8 mouse cellular contexts compared by ENCODE assay signal in the genomic region with DNA sequence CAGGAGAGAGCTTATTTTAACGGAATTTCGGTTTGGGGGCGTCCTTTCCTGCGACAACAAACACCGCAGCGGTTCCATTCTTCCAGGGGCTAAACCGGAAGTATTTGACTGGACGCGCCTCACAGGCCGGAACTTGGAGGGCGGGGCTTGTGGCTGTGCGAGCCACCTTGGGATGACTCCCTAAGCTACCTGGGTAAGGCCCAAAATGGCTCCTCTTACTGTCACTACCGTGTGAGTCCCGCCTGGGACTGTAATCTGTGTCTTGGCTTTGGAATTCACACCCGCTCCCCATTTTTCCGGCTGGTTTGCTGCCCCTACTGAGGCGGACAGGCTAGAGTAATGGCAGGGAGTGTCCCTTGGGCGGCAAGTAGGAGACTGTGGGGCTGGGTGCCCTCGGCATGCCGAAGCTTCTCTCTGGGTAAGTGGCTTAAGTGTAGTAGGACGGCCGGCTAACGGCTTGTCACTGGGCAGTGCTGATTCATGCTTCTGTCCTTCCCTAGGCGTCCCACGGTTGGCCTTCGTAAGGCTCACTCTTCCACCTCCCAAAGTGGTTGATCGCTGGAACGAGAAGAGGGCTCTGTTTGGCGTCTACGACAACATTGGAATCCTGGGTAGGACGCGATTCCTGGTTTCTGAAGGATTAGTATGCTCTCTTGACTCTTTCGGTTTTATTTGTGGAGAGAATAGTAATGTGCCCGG. TPM values are rescaled to one million over a fixed set of nuclear protein-coding genes. Genes with fewer than 3 reads are reported as not detected.
DNase-seq lines count a peak whose midpoint lies in the region; ATAC-seq and TF ChIP-seq lines count a peak whose summit lies in the region.

No protein-coding gene starts in this region.

- peak; percentile 44; the same call in 1 of the 2 replicates for TF ChIP-seq POLR2A in cortical plate, adult 2 months (IDR thresholded peaks at IDR 0.05; ENCODE audit: extremely low read depth, insufficient read depth, low read length)

- DNase-seq in gastrocnemius, postnatal 10 days, result peak; percentile 88
- DNase-seq in induced T-regulatory cell, adult 2 months (ENCODE audit: low read depth), result peak; percentile 95
- peak; percentile 83 to 93 for DNase-seq in left cerebral cortex, adult 9 months (ENCODE audit: low spot score in 2 of 2)
- peak; percentile 88 for DNase-seq in right cerebral cortex, postnatal 14 days
- peak; percentile 87 to 92 for DNase-seq in urinary bladder, postnatal 36 days (ENCODE audit: low spot score in 2 of 2)

- peaks cover 4% of the 10 kb centered on the region for H3K4me1 ChIP-seq in cortical plate, adult 2 months (ENCODE audit: control insufficient read depth, insufficient read depth, low read length)

- peak; percentile 69 for ATAC-seq in activated CD4-positive, CD25-positive, alpha-beta regulatory T cell, adult 4 months
- peak; percentile 80 for ATAC-seq in megakaryocyte progenitor cell, adult 5-6 weeks (replicated peaks; ENCODE audit: poor library complexity)

- H3K4me3 ChIP-seq in cortical plate, adult 2 months (ENCODE audit: insufficient read depth, low read length), result peak overlapping the region; percentile 91

- no peak for TF ChIP-seq CTCF in cortical plate, adult 2 months (IDR thresholded peaks at IDR 0.05; ENCODE audit: extremely low read depth, insufficient read depth, low read length)

- H3K27ac ChIP-seq in cortical plate, adult 2 months (ENCODE audit: insufficient read depth, low read length), result peak overlapping the region; percentile 96

RNA-seq across cellular contexts. Expression of a gene that starts 0.6 kb away (rescaled TPM):
- 10 to 100 TPM; 85.7 to 89.0 TPM for polyA plus RNA-seq in activated CD4-positive, CD25-positive, alpha-beta regulatory T cell, adult 4 months (2017; shearing (Covaris generic))
- polyA plus RNA-seq in cortical plate, adult 2 months (2012; rRNA removed), result 51.2 and 52.9 TPM in 2 replicates
- total RNA-seq in gastrocnemius, postnatal 10 days (2021), result 100 to 1,000 TPM; 212 to 236 TPM
- total RNA-seq in megakaryocyte progenitor cell, adult 5-6 weeks (2015), result 144 and 171 TPM in 2 replicates
- total RNA-seq in megakaryocyte progenitor cell, adult 5-6 weeks (2017), result 128 and 156 TPM in 2 replicates

RNA-seq across cellular contexts. Expression of a gene that starts 0.7 kb away (rescaled TPM):
- 10 to 100 TPM; 33.1 to 61.3 TPM for polyA plus RNA-seq in activated CD4-positive, CD25-positive, alpha-beta regulatory T cell, adult 4 months (2017; shearing (Covaris generic))
- polyA plus RNA-seq in cortical plate, adult 2 months (2012; rRNA removed), result 53.5 and 58.3 TPM in 2 replicates
- 10 to 100 TPM; 28.3 to 41.5 TPM for total RNA-seq in gastrocnemius, postnatal 10 days (2021)
- 205 and 228 TPM in 2 replicates for total RNA-seq in megakaryocyte progenitor cell, adult 5-6 weeks (2015)
- 207 and 256 TPM in 2 replicates for total RNA-seq in megakaryocyte progenitor cell, adult 5-6 weeks (2017)

RNA-seq across cellular contexts. Expression of a gene that starts 23.2 kb away (rescaled TPM):
- 10 to 100 TPM; 14.0 to 14.4 TPM for polyA plus RNA-seq in activated CD4-positive, CD25-positive, alpha-beta regulatory T cell, adult 4 months (2017; shearing (Covaris generic))
- 169 and 175 TPM in 2 replicates for polyA plus RNA-seq in cortical plate, adult 2 months (2012; rRNA removed)
- total RNA-seq in gastrocnemius, postnatal 10 days (2021), result 1 to 10 TPM; 8.4 to 9.1 TPM
- 10.1 and 15.5 TPM in 2 replicates for total RNA-seq in megakaryocyte progenitor cell, adult 5-6 weeks (2015)
- total RNA-seq in megakaryocyte progenitor cell, adult 5-6 weeks (2017), result 6.2 and 9.1 TPM in 2 replicates

RNA-seq across cellular contexts. Expression of a gene that starts 25.9 kb away (rescaled TPM):
- 100 to 1,000 TPM; 300 to 540 TPM for polyA plus RNA-seq in activated CD4-positive, CD25-positive, alpha-beta regulatory T cell, adult 4 months (2017; shearing (Covaris generic))
- polyA plus RNA-seq in cortical plate, adult 2 months (2012; rRNA removed), result 4,394 and 4,549 TPM in 2 replicates
- total RNA-seq in gastrocnemius, postnatal 10 days (2021), result 1,000 to 10,000 TPM; 7,536 to 8,309 TPM
- 3,979 and 4,068 TPM in 2 replicates for total RNA-seq in megakaryocyte progenitor cell, adult 5-6 weeks (2015)
- 1,418 and 1,569 TPM in 2 replicates for total RNA-seq in megakaryocyte progenitor cell, adult 5-6 weeks (2017)

RNA-seq across cellular contexts. Expression of a gene that starts 39.5 kb away (rescaled TPM):
- polyA plus RNA-seq in activated CD4-positive, CD25-positive, alpha-beta regulatory T cell, adult 4 months (2017; shearing (Covaris generic)), result 10 to 100 TPM; 65.5 to 84.7 TPM
- 6.4 and 6.7 TPM in 2 replicates for polyA plus RNA-seq in cortical plate, adult 2 months (2012; rRNA removed)
- 1 to 10 TPM; 2.7 to 3.1 TPM for total RNA-seq in gastrocnemius, postnatal 10 days (2021)
- total RNA-seq in megakaryocyte progenitor cell, adult 5-6 weeks (2015), result 5.2 and 7.4 TPM in 2 replicates
- total RNA-seq in megakaryocyte progenitor cell, adult 5-6 weeks (2017), result 16.2 and 18.6 TPM in 2 replicates

Comparison
In these comparisons a context has a peak if more than half of its experiments do, and no peak if none do; other contexts are left out.
1. Peak in every context shown above with its lines: DNase-seq, ATAC-seq, H3K4me3 ChIP-seq and H3K27ac ChIP-seq.
2. RNA of a gene that starts 0.7 kb away (total RNA-seq): 205 to 256 TPM in megakaryocyte progenitor cell, adult 5-6 weeks; 28.3 to 41.5 TPM in gastrocnemius, postnatal 10 days; every median in the first group is over 4 times any median in the second.